Mouse (Mus musculus) ovary, postnatal 14 days (tissue): ENCODE results near the gene Daxx.

ENCODE experiments used
- DNase-seq: peaks from one replicate; pipeline ENCODE4 v3.0.0; 2022; ENCODE audit warnings: low spot score

The Daxx gene

GRCm38 (mm10) chr17:33920282-33921097 lies 11.3 kb downstream of the Daxx start:
- peak; percentile 80 for DNase-seq

DNA sequence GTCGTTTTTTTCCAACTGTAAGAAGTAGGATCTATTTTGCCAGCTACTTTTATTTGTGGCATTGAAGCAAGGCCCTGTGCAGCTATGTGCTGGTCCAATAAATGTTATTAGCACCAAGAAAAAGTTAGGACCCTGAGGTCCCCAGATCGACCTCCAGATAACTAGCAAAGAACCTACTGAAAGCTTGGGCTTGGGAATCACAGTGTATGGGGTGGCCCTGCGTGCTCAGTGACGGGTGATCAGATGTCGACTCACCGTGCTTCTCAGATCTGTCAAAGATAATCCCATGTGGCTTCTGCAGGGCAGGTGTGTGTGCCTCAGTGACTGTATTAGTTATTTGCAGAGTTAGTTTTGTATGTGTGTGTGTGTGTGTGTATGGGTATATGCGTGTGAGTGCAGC lies 12.1 kb downstream of the Daxx start:
- no peak for DNase-seq

GRCm38 (mm10) chr17:33924577-33925283 lies 15.5 kb downstream of the Daxx start:
- no peak for DNase-seq

DNA sequence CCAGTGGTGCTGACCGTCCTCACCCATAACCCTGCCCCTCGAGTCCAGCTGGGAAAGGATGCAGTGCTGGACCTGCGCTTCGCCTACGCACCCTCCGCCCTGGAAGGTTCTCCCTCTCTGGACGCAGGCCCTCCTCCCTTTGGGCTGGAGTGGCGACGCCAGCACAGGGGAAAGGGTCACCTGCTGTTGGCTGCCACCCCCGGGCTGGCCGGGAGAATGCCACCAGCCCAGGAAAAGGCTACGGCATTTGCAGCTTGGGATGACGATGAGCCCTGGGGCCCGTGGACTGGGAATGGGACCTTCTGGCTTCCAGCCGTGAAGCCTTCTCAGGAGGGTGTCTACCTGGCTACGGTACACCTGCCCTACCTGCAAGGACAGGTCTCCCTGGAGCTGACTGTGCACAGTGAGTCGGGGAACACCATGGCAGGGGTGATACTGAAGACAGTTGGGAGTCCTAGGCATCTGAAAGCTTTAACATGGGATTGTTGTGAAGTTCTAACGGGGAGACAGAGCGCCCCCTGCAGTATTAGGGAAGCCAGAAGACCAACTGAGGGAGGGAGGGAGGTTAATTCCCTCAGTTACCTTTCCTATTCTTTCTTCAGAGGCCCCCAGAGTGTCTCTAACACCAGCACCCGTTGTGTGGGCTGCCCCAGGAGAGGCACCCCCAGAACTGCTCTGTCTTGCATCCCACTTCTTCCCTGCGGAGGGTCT lies 16.3 kb downstream of the Daxx start:
- DNase-seq: no peak

DNA sequence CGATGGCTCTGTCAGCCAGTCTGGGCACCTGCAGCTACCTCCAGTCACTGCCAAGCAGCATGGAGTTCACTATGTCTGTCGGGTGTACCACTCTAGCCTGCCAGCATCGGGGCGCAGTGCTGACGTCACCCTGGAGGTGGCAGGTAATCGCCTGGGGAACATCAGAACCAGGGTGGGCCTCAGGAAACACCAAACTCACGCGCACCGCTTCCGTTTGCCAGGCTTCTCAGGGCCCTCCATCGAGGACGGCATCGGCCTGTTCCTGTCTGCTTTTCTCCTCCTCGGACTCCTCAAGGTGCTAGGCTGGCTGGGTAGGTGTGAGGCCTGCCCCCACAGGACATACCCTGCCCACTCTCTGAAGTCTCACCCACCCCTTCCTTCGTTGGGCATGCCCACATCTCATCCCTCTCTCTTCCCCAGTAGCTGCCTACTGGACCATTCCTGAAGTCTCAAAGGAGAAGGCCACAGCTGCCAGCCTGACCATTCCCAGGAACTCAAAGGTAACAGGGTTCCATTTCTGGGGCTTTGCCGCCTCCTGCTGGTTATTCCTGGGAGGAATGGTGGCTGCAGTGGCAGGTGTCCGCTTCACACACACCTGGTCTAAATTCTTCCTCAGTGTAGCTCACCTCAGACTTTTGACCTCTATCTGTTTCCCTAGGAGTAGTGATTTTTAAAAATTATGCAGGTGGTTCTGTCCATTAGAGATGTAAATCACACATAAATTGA lies 17.2 kb downstream of the Daxx start:
- DNase-seq: no peak

DNA sequence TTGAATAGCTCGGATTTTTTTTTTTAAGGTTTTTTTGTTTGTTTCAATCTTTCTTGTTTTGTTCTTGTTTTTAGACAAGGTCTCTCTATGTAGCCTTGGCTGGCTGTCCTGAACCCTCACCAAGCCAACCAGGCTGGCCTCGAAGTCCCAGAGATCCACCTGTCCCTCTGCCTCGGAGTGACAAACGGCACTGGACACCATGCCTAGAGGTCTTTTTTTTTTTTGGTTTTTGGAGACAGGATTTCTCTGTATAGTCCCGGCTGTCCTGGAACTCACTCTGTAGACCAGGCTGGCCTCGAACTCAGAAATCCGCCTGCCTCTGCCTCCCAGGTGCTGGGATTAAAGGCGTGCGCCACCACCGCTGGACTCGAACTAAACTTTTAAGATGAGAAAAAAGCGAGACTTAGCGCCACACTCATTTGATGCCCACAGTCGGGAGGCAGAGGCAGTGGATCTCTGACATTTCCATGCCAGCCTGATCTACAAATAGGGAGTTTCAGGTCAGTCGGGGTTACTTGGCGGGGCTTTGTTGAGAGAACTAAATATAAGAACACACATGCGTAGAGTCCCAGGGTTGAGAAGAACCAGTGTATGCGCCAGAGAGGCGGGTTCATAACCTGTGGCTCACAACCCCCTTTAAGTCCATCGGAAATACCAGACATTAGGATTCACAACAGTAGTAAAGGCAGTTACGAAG lies 19.2 kb downstream of the Daxx start:
- DNase-seq: no peak

GRCm38 (mm10) chr17:33929371-33930279 lies 20.4 kb downstream of the Daxx start, which contains the start of gene Rgl2:
Gene Rgl2, plus strand, starts transcription at chr17:33929543.
- peak; percentile 95 for DNase-seq

DNA sequence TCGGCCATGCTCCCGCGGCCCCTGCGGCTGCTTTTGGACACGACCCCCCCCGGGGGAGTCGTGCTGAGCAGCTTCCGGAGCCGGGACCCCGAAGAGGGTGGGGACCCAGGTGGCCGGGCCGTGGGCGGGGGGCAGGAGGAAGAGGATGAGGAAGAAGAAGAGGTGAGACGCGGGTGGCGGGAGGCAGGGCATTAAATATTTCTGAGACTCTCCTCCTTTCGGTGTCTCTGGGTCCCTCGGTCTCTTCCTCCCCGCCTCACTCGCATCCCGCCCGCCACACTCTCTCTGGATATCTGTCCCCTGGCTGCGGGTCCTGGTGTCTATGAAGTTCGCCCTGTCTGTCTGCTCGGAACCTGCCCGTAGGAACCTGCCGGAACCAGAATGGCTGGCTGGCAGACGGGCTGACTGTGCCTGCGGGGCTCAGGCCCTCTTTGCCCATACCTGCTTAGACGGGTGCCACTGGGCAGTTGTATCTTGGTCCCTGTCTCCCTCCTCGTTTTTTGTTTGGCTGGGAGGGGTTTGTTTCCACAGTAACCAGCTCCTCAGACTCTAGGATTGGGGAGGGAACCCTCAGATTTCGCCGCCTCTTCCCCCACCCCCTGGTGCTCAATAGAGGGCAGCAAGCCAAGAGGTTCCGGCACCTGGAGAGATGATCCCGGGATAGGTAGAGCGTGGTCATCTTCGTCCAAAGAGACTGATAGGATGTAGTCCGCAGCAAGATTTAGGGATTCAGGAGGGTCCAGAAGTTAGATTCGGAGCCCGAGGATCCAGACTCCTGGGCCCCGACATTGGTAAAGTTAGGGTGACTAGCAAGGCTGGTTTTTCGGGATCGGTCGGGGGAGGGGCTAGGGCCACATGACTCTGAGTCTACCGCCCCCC lies 21.3 kb downstream of the Daxx start:
- DNase-seq: peak; percentile 46

GRCm38 (mm10) chr17:33931159-33931866 lies 22.1 kb downstream of the Daxx start:
- no peak for DNase-seq

- no peak for DNase-seq
These were observed 22.7 kb downstream of the Daxx start for GRCm38 (mm10) chr17:33931947-33932346.

- no peak for DNase-seq
These were observed 23.2 kb downstream of the Daxx start for GRCm38 (mm10) chr17:33932448-33932847.

GRCm38 (mm10) chr17:33932970-33933369 lies 23.8 kb downstream of the Daxx start:
- no peak for DNase-seq

DNA sequence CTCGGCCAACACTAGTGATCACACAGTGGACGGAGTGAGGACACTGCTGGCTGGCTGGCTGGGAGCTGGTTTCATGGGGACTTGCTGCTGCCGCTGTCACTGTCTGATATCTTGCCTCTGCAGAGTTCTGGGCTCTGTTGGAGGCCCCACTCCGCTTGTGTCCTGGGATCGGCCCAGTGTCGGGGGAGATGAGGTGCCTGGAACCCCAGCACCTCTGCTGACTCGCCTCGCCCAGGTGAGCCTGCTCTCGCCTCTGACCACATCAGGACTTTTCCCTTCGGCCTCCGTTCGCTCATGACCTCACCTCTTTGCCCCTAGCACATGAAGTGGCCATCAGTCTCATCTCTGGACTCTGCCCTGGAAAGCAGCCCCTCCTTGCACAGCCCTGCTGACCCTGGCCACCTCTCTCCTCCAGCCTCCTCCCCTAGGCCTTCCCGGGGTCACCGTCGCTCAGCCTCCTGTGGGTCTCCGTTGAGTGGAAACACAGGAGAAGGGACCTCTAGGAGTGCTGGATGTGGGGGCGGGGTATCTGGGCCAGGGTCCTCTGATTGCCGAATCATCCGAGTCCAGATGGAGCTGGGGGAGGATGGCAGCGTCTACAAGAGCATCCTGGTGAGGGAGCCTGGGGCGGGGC lies 26.3 kb downstream of the Daxx start:
- no peak for DNase-seq

DNA sequence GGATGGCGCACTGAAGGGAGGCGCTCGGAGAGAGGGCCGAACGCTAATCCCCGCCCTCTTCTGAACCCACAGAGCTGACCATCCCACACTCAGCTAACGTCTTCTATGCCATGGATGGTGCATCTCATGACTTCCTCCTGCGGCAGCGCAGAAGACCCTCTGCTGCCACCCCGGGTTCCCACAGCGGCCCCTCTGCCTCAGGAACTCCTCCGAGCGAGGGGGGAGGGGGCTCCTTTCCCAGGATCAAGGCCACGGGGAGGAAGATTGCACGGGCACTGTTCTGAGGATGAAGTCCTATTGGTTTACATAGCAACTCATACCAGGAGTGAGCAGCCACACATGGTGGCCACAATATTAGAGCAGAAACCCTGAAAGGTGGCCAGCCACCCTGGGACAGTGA lies 27.8 kb downstream of the Daxx start:
- no peak for DNase-seq

DNA sequence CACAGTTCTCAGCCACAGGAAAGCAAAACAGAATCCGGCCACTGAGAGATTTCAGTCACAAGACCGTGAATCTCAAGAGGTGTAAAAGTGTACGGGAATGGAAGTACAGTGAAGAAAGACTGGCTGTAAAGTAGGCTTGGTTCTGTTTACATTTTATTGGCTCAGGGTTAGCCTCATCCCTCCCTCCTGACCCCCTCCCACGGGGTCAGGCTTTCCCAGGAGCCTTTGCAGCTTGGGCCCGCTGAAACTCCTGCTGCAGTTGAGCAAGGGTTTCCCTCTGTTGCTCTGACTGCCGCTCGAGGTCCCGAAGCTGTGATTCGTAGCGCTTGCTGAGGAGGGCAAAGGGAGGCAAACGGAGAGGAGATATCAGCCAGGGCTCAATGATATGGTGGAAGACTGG lies 29.6 kb downstream of the Daxx start:
- DNase-seq: no peak

- peak; percentile 78 for DNase-seq
These were observed 31.1 kb downstream of the Daxx start, which contains the start of the genes Pfdn6 and Wdr46 for GRCm38 (mm10) chr17:33940206-33940805. Gene Pfdn6, minus strand, starts transcription at chr17:33940343. Gene Wdr46, plus strand, starts transcription at chr17:33940660.

DNA sequence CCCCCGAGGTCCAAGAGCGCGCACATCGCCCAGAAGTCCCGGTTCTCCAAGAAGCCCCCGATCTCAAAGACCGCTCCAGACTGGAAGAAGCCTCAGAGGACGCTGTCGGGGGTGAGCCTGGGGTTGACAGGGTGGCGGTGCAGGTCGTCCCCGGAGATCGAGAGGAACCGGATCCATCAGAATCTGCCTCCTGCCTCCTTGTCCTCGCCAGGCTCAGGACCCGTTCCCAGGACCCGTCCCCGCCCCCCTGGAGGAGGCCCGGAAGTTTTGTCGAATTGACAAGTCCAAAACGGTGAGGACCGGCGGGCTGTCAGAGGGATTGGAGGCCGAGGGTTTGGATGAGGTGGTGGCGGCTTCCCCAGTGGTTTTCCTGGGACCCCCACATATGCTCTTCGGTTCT lies 31.8 kb downstream of the Daxx start:
- DNase-seq: no peak

DNA sequence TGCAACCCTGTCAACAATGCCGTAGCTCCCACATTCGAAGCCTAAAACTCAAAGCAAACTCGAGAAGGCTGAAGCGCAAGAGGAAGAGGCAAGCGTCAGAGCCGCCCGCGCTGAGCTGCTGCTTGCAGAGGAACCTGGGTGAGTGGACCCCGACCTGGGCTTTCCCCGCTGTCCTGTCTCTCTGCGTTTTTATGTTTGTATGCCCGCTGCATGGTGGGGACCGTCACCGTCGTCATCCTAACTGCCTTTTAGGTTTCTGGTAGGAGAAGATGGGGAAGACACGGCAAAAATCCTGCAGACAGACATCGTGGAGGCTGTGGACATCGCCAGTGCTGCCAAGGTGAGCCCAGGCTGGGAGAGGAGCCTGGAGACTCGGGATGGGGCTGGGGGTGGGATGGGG lies 32.2 kb downstream of the Daxx start:
- no peak for DNase-seq
